ENCODE assay signal across 9 mouse cellular contexts in the genomic region with DNA sequence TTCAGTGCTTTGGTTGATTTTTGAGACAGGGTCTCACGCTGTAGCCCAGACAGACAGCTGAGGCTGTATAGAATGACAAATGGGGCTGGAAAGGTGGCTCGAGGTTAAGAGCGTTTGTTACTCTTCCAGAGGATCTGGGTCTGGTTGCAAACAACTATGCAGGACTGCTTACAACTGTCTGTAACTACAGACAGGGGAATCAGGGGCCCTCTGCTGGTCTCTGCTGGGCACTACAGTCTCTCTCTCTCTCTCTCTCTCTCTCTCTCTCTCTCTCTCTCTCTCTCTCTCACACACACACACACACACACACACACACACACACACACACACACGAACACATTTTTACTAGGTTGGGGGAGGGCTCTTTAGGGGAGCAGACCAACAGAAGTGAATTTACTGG. TPM values are rescaled to one million over a fixed set of nuclear protein-coding genes. Genes with fewer than 3 reads are reported as not detected.
DNase-seq lines count a peak whose midpoint lies in the region; ATAC-seq lines count a peak whose summit lies in the region.
"Had no signal": no experiment of that assay in that cellular context is flagged by ENCODE, and none has a peak within 500 bp of the region (broad histone marks: within the 10 kb centered on the region; RNA-seq: fewer than 3 reads in every experiment).

No protein-coding gene starts in this region.

- no peak overlapping the region for H3K9ac ChIP-seq in heart, embryonic 13.5 days
- H3K9ac ChIP-seq in midbrain, embryonic 12.5 days (replicated peaks), result no peak overlapping the region
- H3K9ac ChIP-seq: limb, embryonic 15.5 days had no signal

- DNase-seq in heart, adult 9 months (ENCODE audit: low spot score in 2 of 2), result no peak
- DNase-seq in urinary bladder, postnatal 14 days (ENCODE audit: low spot score), result peak; percentile 52
- no peak for DNase-seq in urinary bladder, adult 2 months (ENCODE audit: low spot score)
- DNase-seq in cerebellum, adult 9-11 months, result peak; percentile 54
- DNase-seq in kidney, postnatal 36 days, result peak; percentile 56 to 72
- peak; percentile 32 to 64 for DNase-seq in thymus, postnatal 10 days (ENCODE audit: low spot score in 2 of 2)

- H3K36me3 ChIP-seq in heart, embryonic 13.5 days, result peaks cover 19% of the 10 kb centered on the region
- H3K36me3 ChIP-seq in midbrain, embryonic 12.5 days, result peaks cover 21% of the 10 kb centered on the region

- H3K27me3 ChIP-seq in heart, embryonic 13.5 days (replicated peaks), result peaks cover 15% of the 10 kb centered on the region; the same call in 1 of the 2 replicates
- peaks cover 4% of the 10 kb centered on the region for H3K27me3 ChIP-seq in midbrain, embryonic 12.5 days
- H3K27me3 ChIP-seq: limb, embryonic 15.5 days had no signal

- no peak overlapping the region for H3K27ac ChIP-seq in heart, embryonic 13.5 days (replicated peaks)
- no peak overlapping the region for H3K27ac ChIP-seq in midbrain, embryonic 12.5 days (replicated peaks)
- H3K27ac ChIP-seq: limb, embryonic 15.5 days had no signal

- H3K9me3 ChIP-seq in heart, embryonic 13.5 days, result no peaks in the 10 kb centered on the region
- no peaks in the 10 kb centered on the region for H3K9me3 ChIP-seq in midbrain, embryonic 12.5 days
- H3K9me3 ChIP-seq: limb, embryonic 15.5 days had no signal

- peaks cover 21% of the 10 kb centered on the region for H3K4me1 ChIP-seq in heart, embryonic 13.5 days
- H3K4me1 ChIP-seq in midbrain, embryonic 12.5 days, result peaks cover 24% of the 10 kb centered on the region

- no peak for ATAC-seq in heart, embryonic 13.5 days (ENCODE audit: extremely low read depth, insufficient number of reproducible peaks, low FRiP score, low TSS enrichment)
- no peak for ATAC-seq in midbrain, embryonic 12.5 days (ENCODE audit: low FRiP score, low read depth)

- H3K4me3 ChIP-seq in heart, embryonic 13.5 days, result no peak overlapping the region
- H3K4me3 ChIP-seq in midbrain, embryonic 12.5 days, result no peak overlapping the region
- H3K4me3 ChIP-seq: limb, embryonic 15.5 days had no signal

- WGBS in heart, embryonic 13.5 days, result 3% methylated on average over 4 of the region's 4 CpGs
- 5% methylated on average over 4 of the region's 4 CpGs for WGBS in midbrain, embryonic 12.5 days

- H3K4me2 ChIP-seq in heart, embryonic 13.5 days, result 0 out of 2 replicates have a peak overlapping the region, but pooled peaks have one; percentile 4
- 0 out of 2 replicates have a peak overlapping the region, but pooled peaks have one; percentile 85 for H3K4me2 ChIP-seq in midbrain, embryonic 12.5 days (replicated peaks)

RNA-seq across cellular contexts. Expression of gene Fadd, which starts 1.4 kb away (rescaled TPM):
- 12.1 and 12.5 TPM in 2 replicates for polyA plus RNA-seq in heart, embryonic 13.5 days (2015; fragmentation: Nextera tagmentation; extraction: Ambion mirVana)
- polyA plus RNA-seq in urinary bladder, adult 2 months (2012; rRNA removed), result 9.3 and 9.4 TPM in 2 replicates
- polyA plus RNA-seq in midbrain, embryonic 12.5 days (2016; fragmentation: Nextera tagmentation; extraction: Ambion mirVana), result 7.4 and 7.9 TPM in 2 replicates

RNA-seq across cellular contexts. Expression of gene Ppfia1, which starts 30.1 kb away (rescaled TPM):
- polyA plus RNA-seq in heart, embryonic 13.5 days (2015; fragmentation: Nextera tagmentation; extraction: Ambion mirVana), result 19.5 and 23.3 TPM in 2 replicates
- 34.3 and 35.0 TPM in 2 replicates for polyA plus RNA-seq in urinary bladder, adult 2 months (2012; rRNA removed)
- polyA plus RNA-seq in midbrain, embryonic 12.5 days (2016; fragmentation: Nextera tagmentation; extraction: Ambion mirVana), result 55.0 and 57.3 TPM in 2 replicates

Comparison
In these comparisons a context has a peak if more than half of its experiments do, and no peak if none do; other contexts are left out.
1. DNase-seq: peak in urinary bladder, postnatal 14 days (single experiment), cerebellum, adult 9-11 months (single experiment), kidney, postnatal 36 days (2 of 2) and thymus, postnatal 10 days (2 of 2); none in heart, adult 9 months (0 of 2) and urinary bladder, adult 2 months (single experiment).